Comparison of ENCODE assay signal across 10 mouse cellular contexts in the genomic region with DNA sequence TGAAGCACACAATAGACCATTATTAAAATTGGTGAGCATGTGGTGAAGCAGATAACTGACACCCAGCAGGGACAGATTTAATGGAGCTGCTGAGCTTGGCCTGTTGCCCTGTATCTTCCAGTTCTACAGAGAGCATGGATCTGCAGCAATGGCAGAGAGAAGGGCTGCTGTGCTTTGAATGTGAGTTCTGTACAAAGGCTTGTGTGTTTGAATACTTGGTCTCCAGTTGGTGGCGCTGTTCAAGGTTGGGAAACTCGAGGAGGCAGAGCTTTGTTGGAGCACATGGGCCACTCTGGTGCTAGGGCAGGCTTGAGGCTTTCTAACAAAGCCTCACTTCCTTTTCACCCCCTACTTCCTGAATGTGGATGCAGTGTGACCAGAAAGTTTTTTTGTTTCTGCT.
DNase-seq lines count a peak whose midpoint lies in the region; ATAC-seq lines count a peak whose summit lies in the region.
"Had no signal": no experiment of that assay in that cellular context is flagged by ENCODE, and none has a peak within 500 bp of the region (broad histone marks: within the 10 kb centered on the region; RNA-seq: fewer than 3 reads in every experiment).

No protein-coding gene starts in this region.

- no peaks in the 10 kb centered on the region for H3K4me1 ChIP-seq in liver, embryonic 12.5 days
- H3K4me1 ChIP-seq: liver, embryonic 13.5 days; stomach, embryonic 15.5 days had no signal

- whole genome bisulfite sequencing in liver, embryonic 12.5 days (ENCODE audit: insufficient replicate concordance), result 10% methylated on average over 2 of the region's 2 CpGs

- no peak overlapping the region for H3K4me3 ChIP-seq in liver, embryonic 12.5 days
- H3K4me3 ChIP-seq: liver, embryonic 13.5 days; stomach, embryonic 15.5 days had no signal

- DNase-seq in liver, result peak; percentile 4
- peak; percentile 63 for DNase-seq in embryo, embryonic 10.5 days (ENCODE audit: low spot score)
- peak; percentile 54 to 82 for DNase-seq in layer of hippocampus, adult 18-20 months (ENCODE audit: low spot score in 2 of 2)
- peak; percentile 68 for DNase-seq in retina, embryonic 14.5 days (ENCODE audit: low spot score)
- DNase-seq in heart, adult 9 months (ENCODE audit: low spot score in 2 of 2), result no peak
- DNase-seq: liver, embryonic 13.5 days had no signal

- no peaks in the 10 kb centered on the region for H3K36me3 ChIP-seq in liver, embryonic 12.5 days
- H3K36me3 ChIP-seq: liver, embryonic 13.5 days; stomach, embryonic 15.5 days had no signal

- H3K4me2 ChIP-seq in liver, embryonic 12.5 days, result no peak overlapping the region
- H3K4me2 ChIP-seq: liver, embryonic 13.5 days; stomach, embryonic 15.5 days had no signal

- no peaks in the 10 kb centered on the region for H3K27me3 ChIP-seq in liver, embryonic 12.5 days (replicated peaks)
- H3K27me3 ChIP-seq: liver, embryonic 13.5 days; stomach, embryonic 15.5 days had no signal

- H3K9me3 ChIP-seq in liver, embryonic 12.5 days (replicated peaks), result no peaks in the 10 kb centered on the region
- H3K9me3 ChIP-seq: liver, embryonic 13.5 days; stomach, embryonic 15.5 days had no signal

- no peak overlapping the region for H3K9ac ChIP-seq in liver, embryonic 12.5 days
- H3K9ac ChIP-seq: liver, embryonic 13.5 days; stomach, embryonic 15.5 days had no signal

- H3K27ac ChIP-seq in liver, embryonic 12.5 days, result no peak overlapping the region
- H3K27ac ChIP-seq: liver, embryonic 13.5 days; stomach, embryonic 15.5 days had no signal

- ATAC-seq in liver, embryonic 12.5 days, result no peak
- no peak for ATAC-seq in monocyte, adult 5-6 weeks (replicated peaks; ENCODE audit: insufficient number of reproducible peaks, low FRiP score, low TSS enrichment, poor library complexity, severe bottlenecking)
- no peak for ATAC-seq in inflammation-experienced regulatory T-cells, adult 6 months

Comparison
In these comparisons a context has a peak if more than half of its experiments do, and no peak if none do; other contexts are left out.
1. DNase-seq: peak in liver (single experiment), embryo, embryonic 10.5 days (single experiment), layer of hippocampus, adult 18-20 months (2 of 2) and retina, embryonic 14.5 days (single experiment); none in heart, adult 9 months (0 of 2).